Mouse (Mus musculus) gastrocnemius, adult 2 months (tissue): ENCODE results near the gene Tbccd1. TPM values are rescaled to one million over a fixed set of nuclear protein-coding genes. Genes with fewer than 3 reads are reported as not detected.

ENCODE experiments used
- DNase-seq: peaks from one replicate; pipeline ENCODE4 v3.0.0; 2022
- H3K27ac ChIP-seq: fragments of 200-600 bp; 2 replicates; pipeline ENCODE4 v1.8.1; 2022; ENCODE audit warnings: mild to moderate bottlenecking
- H3K4me3 ChIP-seq: fragments of 200-600 bp; 2 replicates; pipeline ENCODE4 v1.8.1; 2022; ENCODE audit warnings: mild to moderate bottlenecking, moderate library complexity
- CTCF ChIP-seq: fragments of 200-600 bp; IDR thresholded peaks from 2 replicates; pipeline ENCODE4 v1.8.1; 2022; ENCODE audit warnings: antibody characterized with exemption, mild to moderate bottlenecking, moderate library complexity
- intact Hi-C: fragments of 180-260 bp; cut with DNase I; formaldehyde crosslinking; loops from one replicate; pipeline ENCODE4 v1.15.1; 2025
- total RNA-seq, 2 experiments: library from RNA; stranded (reverse); gene quantifications; 2 replicates each; pipeline ENCODE4 v1.2.3; 2021

The Tbccd1 gene
- total RNA-seq, 2 experiments from 2014 or later, result 7.0 to 7.2 TPM

DNA sequence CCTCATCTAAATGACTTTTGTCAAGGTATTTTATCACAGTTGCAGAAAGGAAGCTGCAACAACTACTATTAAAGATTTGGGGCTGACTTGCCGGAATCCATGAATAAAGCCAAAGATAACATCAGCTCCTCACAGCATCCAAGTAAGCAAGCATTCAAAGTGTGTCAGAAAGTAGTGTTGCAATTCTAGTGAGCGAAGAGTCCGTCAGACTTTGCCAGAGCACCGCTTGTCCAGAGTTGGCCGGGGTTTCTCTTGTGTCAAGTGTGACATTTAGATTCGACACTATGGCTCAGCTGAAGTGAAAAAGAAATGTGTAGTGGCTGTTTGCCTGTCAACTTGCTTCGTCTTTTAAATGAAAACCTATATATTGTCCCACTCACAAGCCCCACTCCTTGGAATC lies 91.9 kb downstream of the Tbccd1 start:
- TF ChIP-seq CTCF, result no peak
- no peak for DNase-seq
- Histone ChIP-seq H3K27ac (no peak overlapping the region), H3K4me3 (no peak overlapping the region)
- intact Hi-C loops, result no loop called here

Other genes with a start within 250 kb of the Tbccd1 start
- under 1 TPM; 0.41 to 0.70 TPM for gene Dgkg, start 200.4 kb downstream of the Tbccd1 start, total RNA-seq
- gene Crygs, start 46.1 kb downstream of the Tbccd1 start, total RNA-seq, result not detected
- 10 to 100 TPM; 36.0 to 44.4 TPM for gene Dnajb11, start 176 bp upstream of the Tbccd1 start, total RNA-seq
- gene Ahsg, start 33.6 kb upstream of the Tbccd1 start, total RNA-seq, result not detected
- not detected for gene Fetub, start 60.7 kb upstream of the Tbccd1 start, total RNA-seq
- gene Hrg, start 93.4 kb upstream of the Tbccd1 start, total RNA-seq, result not detected
- under 1 TPM in 1 of 2 experiments, not detected in 1; 0.14 TPM for gene Kng2, start 171.8 kb upstream of the Tbccd1 start, total RNA-seq
- gene Kng1, start 200.2 kb upstream of the Tbccd1 start, total RNA-seq, result not detected
- 100 to 1,000 TPM; 458 to 462 TPM for gene Eif4a2, start 249.8 kb upstream of the Tbccd1 start, total RNA-seq